Mouse (Mus musculus) CH12.LX (cell line): ENCODE data around the gene Nufip1. TPM values are rescaled to one million over a fixed set of nuclear protein-coding genes. Genes with fewer than 3 reads are reported as not detected.

Experiments used
- DNase-seq: peaks from one replicate; pipeline ENCODE4 v3.0.0-alpha.2; 2013; ENCODE audit errors: extremely low read depth
- H3K27ac ChIP-seq: 2 replicates; pipeline ENCODE4 v1.5.1; 2012; ENCODE audit warnings: low read depth, mild to moderate bottlenecking, control low read depth, moderate library complexity; ENCODE audit not compliant: insufficient read depth
- H3K27me3 ChIP-seq: replicated peaks from 2 replicates; pipeline ENCODE3; 2012; ENCODE audit warnings: inconsistent platforms
- H3K36me3 ChIP-seq, 2 experiments: replicated peaks in 1 of 2; 2 replicates each; pipeline versions ENCODE3 to v1.6.1; 2012; ENCODE audit warnings: inconsistent platforms in 1 of 2, low read length in 1 of 2, mild to moderate bottlenecking in 1 of 2, mixed read lengths in 1 of 2, moderate library complexity in 1 of 2; ENCODE audit not compliant: control insufficient read depth in 1 of 2, insufficient read depth in 1 of 2
- H3K4me1 ChIP-seq, 2 experiments: 2 replicates each; pipeline ENCODE4 v1.6.1; 2012; ENCODE audit warnings: inconsistent platforms in 1 of 2, moderate library complexity in 1 of 2; ENCODE audit not compliant: insufficient read depth in 2 of 2, control insufficient read depth in 1 of 2
- H3K4me2 ChIP-seq: 2 replicates; pipeline ENCODE4 v1.6.1; 2012; ENCODE audit warnings: low read depth, mild to moderate bottlenecking, control low read depth; ENCODE audit not compliant: poor library complexity, insufficient read depth, severe bottlenecking
- H3K4me3 ChIP-seq, 3 experiments: fragments of 150-350 bp in 1 of 3; sonication (generic) in 1 of 3; replicated peaks in 1 of 3; 2 replicates each; pipeline versions ENCODE3 to v1.5.1; 2011 to 2012; ENCODE audit warnings: low read depth in 2 of 3, low read length in 2 of 3, mild to moderate bottlenecking in 2 of 3, moderate library complexity in 2 of 3, control low read depth in 1 of 3, improper control_type of control experiment in 1 of 3, inconsistent platforms in 1 of 3, mixed read lengths in 1 of 3; ENCODE audit not compliant: poor library complexity in 1 of 3
- H3K79me2 ChIP-seq: replicated peaks from 2 replicates; pipeline ENCODE4 v1.6.1; 2012; ENCODE audit warnings: mild to moderate bottlenecking, moderate library complexity; ENCODE audit not compliant: control insufficient read depth, poor library complexity, insufficient read depth, severe bottlenecking; ENCODE audit errors: extremely low read depth
- H3K9ac ChIP-seq: 2 replicates; pipeline ENCODE4 v1.6.1; 2012; ENCODE audit warnings: low read depth, mild to moderate bottlenecking, control low read depth, moderate library complexity; ENCODE audit not compliant: insufficient read depth
- H3K9me3 ChIP-seq: replicated peaks from 2 replicates; pipeline ENCODE3; 2012; ENCODE audit warnings: low read length, inconsistent platforms, mixed read lengths
- BHLHE40 ChIP-seq: IDR thresholded peaks from 2 replicates; pipeline ENCODE4 v1.6.1; 2011; ENCODE audit warnings: mild to moderate bottlenecking, low read depth, low read length, improper control_type of control experiment
- CHD1 ChIP-seq: IDR thresholded peaks from 2 replicates; pipeline ENCODE4 v1.6.1; 2012; ENCODE audit warnings: low read depth, low read length, improper control_type of control experiment, inconsistent platforms
- CTCF ChIP-seq, 2 experiments: IDR thresholded peaks in 1 of 2; conservative IDR thresholded peaks in 1 of 2; 2 replicates each; pipeline ENCODE4 v1.5.1; 2011 to 2012; ENCODE audit warnings: low read depth in 2 of 2, low read length in 2 of 2, improper control_type of control experiment in 1 of 2, inconsistent platforms in 1 of 2, mild to moderate bottlenecking in 1 of 2, moderate library complexity in 1 of 2
- E2F4 ChIP-seq: IDR thresholded peaks from 2 replicates; pipeline ENCODE4 v1.6.1; 2011; ENCODE audit warnings: low read depth, low read length, improper control_type of control experiment; ENCODE audit not compliant: insufficient replicate concordance
- ELF1 ChIP-seq: IDR thresholded peaks from 2 replicates; pipeline ENCODE4 v1.6.1; 2014; ENCODE audit warnings: low read depth, mild to moderate bottlenecking, inconsistent platforms, low read length, improper control_type of control experiment
- EP300 ChIP-seq: IDR thresholded peaks from 2 replicates; pipeline ENCODE4 v1.6.1; 2011; ENCODE audit warnings: low read length, improper control_type of control experiment
- ETS1 ChIP-seq: conservative IDR thresholded peaks from 2 replicates; pipeline ENCODE4 v1.6.1; 2012; ENCODE audit warnings: low read depth, mild to moderate bottlenecking, inconsistent platforms, low read length, improper control_type of control experiment, moderate library complexity
- GABPA ChIP-seq: IDR thresholded peaks from 2 replicates; pipeline ENCODE4 v1.6.1; 2012; ENCODE audit warnings: low read depth, low read length, improper control_type of control experiment, inconsistent platforms; ENCODE audit not compliant: insufficient replicate concordance
- IRF4 ChIP-seq: IDR thresholded peaks from 2 replicates; pipeline ENCODE4 v1.6.1; 2014; ENCODE audit warnings: low read depth, mild to moderate bottlenecking, inconsistent platforms, low read length, improper control_type of control experiment
- JUN ChIP-seq: IDR thresholded peaks from 2 replicates; pipeline ENCODE4 v1.6.1; 2011; ENCODE audit warnings: low read depth, mild to moderate bottlenecking, low read length, improper control_type of control experiment, moderate library complexity; ENCODE audit not compliant: insufficient read depth
- KAT2A ChIP-seq: IDR thresholded peaks from 2 replicates; pipeline ENCODE4 v1.6.1; 2012; ENCODE audit warnings: low read length, improper control_type of control experiment, inconsistent platforms; ENCODE audit not compliant: insufficient replicate concordance
- MXI1 ChIP-seq: IDR thresholded peaks from 2 replicates; pipeline ENCODE4 v1.6.1; 2011; ENCODE audit warnings: mild to moderate bottlenecking, low read depth, low read length, improper control_type of control experiment
- NELFE ChIP-seq: IDR thresholded peaks from 2 replicates; pipeline ENCODE4 v1.6.1; 2011; ENCODE audit warnings: low read depth, low read length, improper control_type of control experiment
- NRF1 ChIP-seq: IDR thresholded peaks from 2 replicates; pipeline ENCODE4 v1.6.1; 2014; ENCODE audit warnings: low read depth, mild to moderate bottlenecking, inconsistent platforms, low read length, improper control_type of control experiment, moderate library complexity
- POLR2A ChIP-seq: IDR thresholded peaks from 2 replicates; pipeline ENCODE4 v1.6.1; 2011; ENCODE audit warnings: low read depth, mild to moderate bottlenecking, improper control_type of control experiment, low read length
- SIN3A ChIP-seq: IDR thresholded peaks from 2 replicates; pipeline ENCODE4 v1.6.1; 2012; ENCODE audit warnings: low read length, improper control_type of control experiment, inconsistent platforms
- SMC3 ChIP-seq: IDR thresholded peaks from 2 replicates; pipeline ENCODE4 v1.6.1; 2011; ENCODE audit warnings: low read depth, low read length, improper control_type of control experiment
- TBP ChIP-seq: conservative IDR thresholded peaks from 2 replicates; pipeline ENCODE4 v1.6.1; 2011; ENCODE audit warnings: low read depth, low read length, improper control_type of control experiment
- TCF12 ChIP-seq: IDR thresholded peaks from 2 replicates; pipeline ENCODE4 v1.6.1; 2014; ENCODE audit warnings: low read depth, mild to moderate bottlenecking, inconsistent platforms, low read length, improper control_type of control experiment
- UBTF ChIP-seq: IDR thresholded peaks from 2 replicates; pipeline ENCODE4 v1.6.1; 2012; ENCODE audit warnings: low read depth, mild to moderate bottlenecking, inconsistent platforms, low read length, improper control_type of control experiment, moderate library complexity
- USF1 ChIP-seq: IDR thresholded peaks from 2 replicates; pipeline ENCODE4 v1.6.1; 2014; ENCODE audit warnings: low read depth, mild to moderate bottlenecking, inconsistent platforms, low read length, improper control_type of control experiment
- ZC3H11A ChIP-seq: IDR thresholded peaks from 2 replicates; pipeline ENCODE4 v1.6.1; 2012; ENCODE audit warnings: low read depth, mild to moderate bottlenecking, inconsistent platforms, low read length, improper control_type of control experiment
- ZKSCAN1 ChIP-seq: IDR thresholded peaks from 2 replicates; pipeline ENCODE4 v1.6.1; 2012; ENCODE audit warnings: low read depth, inconsistent platforms, low read length, improper control_type of control experiment, borderline replicate concordance
- dilution Hi-C: fragments of 300-500 bp; cut with MboI; formaldehyde crosslinking; loops from 2 replicates; pipeline ENCODE4 v1.14.3; 2020; ENCODE audit warnings: low sequenced_read_pairs; ENCODE audit not compliant: extremely low pct_unique_long_range_greater_than_20kb, extremely low pct_ligation_motif_present
- in situ Hi-C: fragments of 300-500 bp; cut with MboI; formaldehyde crosslinking; loops from 3 replicates; pipeline ENCODE4 v1.14.3; 2019; ENCODE audit warnings: low sequenced_read_pairs, low pct_ligation_motif_present, low pct_unique_long_range_greater_than_20kb, mixed read lengths
- polyA plus RNA-seq: library from polyadenylated mRNA; unstranded; fragments of >175 nt; gene quantifications from 2 replicates; pipeline ENCODE4 v1.2.1, GENCODE M21; 2012; ENCODE audit warnings: low read depth; ENCODE audit not compliant: insufficient read length
- total RNA-seq, 2 experiments: library from RNA; depleted of rRNA; stranded (reverse); fragments of 300-350 nt in 1 of 2; fragments of >200 nt in 1 of 2; gene quantifications; 2 replicates each; pipeline ENCODE4 v1.2.3; 2012 to 2014

The Nufip1 gene
- total and polyA plus RNA-seq, 3 experiments: 14.8 to 32.1 (median 24.6) TPM

DNA sequence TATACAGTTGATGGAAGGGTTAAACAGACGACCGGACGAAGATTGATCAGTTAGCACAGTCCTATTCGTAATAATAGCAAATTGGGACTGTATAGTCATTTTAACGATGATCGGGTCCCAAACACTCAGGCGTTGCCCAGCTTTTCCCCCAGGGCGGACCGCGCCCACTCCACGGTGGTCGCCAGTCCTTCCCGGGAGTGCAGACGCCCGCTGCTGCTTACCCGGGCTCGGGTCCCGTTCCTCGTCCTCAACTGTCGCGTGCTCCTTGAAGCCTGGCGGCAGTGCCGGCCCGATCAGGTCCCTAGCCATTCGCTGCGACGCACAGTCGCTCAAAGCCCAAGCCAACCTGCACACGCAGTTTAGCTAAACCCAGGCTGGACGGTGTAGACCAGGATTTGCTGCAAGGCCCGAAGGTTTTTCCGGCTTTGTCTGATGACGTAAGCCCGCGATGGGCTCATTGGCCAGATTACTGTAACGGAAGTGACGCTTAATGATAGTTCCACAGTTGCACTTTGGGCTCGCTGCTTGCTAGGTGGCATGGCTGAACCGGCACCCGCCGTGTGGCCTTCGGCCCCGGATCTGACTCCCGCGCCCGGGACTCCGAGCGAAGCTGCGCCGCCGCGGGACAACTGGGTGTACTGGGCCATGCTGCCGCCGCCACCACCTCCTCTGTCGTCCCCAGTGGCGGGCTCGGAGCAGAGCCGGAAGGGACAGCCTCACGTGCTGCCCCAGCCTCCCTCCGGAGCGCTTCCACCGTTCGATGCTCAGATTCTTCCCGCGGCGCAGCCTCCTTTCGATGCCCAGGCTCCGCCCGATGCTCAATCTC is at the start of gene Nufip1, which contains the start of gene Gpalpp1 (continued):
- TF ChIP-seq SMC3: no peak

DNA sequence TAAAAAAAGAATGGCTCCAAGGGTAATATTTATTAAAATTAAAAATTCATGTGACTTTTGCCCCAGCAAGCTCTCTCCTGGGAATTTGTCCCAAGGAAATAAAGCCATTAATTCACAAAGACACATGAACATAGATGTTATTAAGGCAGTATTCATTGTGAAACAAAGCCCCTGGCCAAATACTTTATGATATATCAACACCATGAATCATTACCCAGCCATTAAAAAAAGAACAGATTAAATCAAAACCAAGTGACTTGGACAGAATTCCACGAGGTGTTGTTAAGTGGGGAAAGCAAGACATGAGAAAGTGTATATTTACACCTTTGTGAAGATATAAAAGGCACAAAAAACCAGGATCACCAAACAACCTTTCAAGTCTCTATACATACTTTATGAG is 43.5 kb upstream of the Nufip1 start:
- Histone ChIP-seq H3K36me3 (no peaks in the 10 kb centered on the region), H3K27ac (no peak overlapping the region), H3K79me2 (no peaks in the 10 kb centered on the region), H3K9me3 (no peaks in the 10 kb centered on the region), H3K9ac (no peak overlapping the region), H3K4me1 (no peaks in the 10 kb centered on the region), H3K4me2 (no peak overlapping the region), H3K4me3 (no peak overlapping the region), H3K27me3 (no peaks in the 10 kb centered on the region)
- TF ChIP-seq NRF1 (no peak), GABPA (no peak), CHD1 (no peak), ELF1 (no peak), UBTF (no peak), BHLHE40 (no peak), USF1 (no peak), TBP (no peak), SIN3A (no peak), ZC3H11A (no peak), KAT2A (no peak)
- dilution Hi-C loops: no loop called here
- in situ Hi-C loops: loop anchor here (10.0 kb wide), 1 partner anchor 52 kb away; the partner anchor contains the start of gene Gtf2f2
- DNase-seq: no peak

DNA sequence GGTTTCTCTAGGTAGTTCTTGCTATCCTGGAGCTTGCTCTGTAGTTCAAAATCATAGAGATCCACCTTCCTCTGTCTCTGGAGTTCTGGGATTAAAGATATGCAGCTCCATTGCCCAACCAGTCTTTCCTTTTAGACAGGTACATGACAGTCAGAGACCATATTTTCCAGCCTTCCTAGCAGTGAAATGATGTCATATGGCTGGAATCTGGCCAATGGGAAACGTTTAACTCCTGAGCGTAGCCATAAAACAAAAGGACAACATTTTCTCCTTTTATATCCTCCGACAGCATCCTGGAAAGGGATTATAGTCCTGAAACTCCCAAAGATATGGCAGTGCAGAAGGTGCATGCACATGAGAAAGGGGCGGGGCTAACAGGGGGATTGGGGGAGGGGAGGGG is 42.4 kb upstream of the Nufip1 start:
- Histone ChIP-seq H3K79me2 (no peaks in the 10 kb centered on the region), H3K36me3 (no peaks in the 10 kb centered on the region), H3K4me1 (peaks cover 0 to 6% of the 10 kb centered on the region in 2 experiments; a peak in 2 of 4 replicates), H3K4me2 (no peak overlapping the region), H3K27ac (no peak overlapping the region), H3K9me3 (no peaks in the 10 kb centered on the region), H3K4me3 (no peak overlapping the region), H3K9ac (no peak overlapping the region), H3K27me3 (no peaks in the 10 kb centered on the region)
- dilution Hi-C loops: no loop called here
- in situ Hi-C loops: loop anchor here (10.0 kb wide), 1 partner anchor 53 kb away; the partner anchor contains the start of gene Gtf2f2
- TF ChIP-seq ETS1 (no peak), MXI1 (no peak), USF1 (no peak), CHD1 (no peak), ZC3H11A (no peak), ELF1 (no peak), ZKSCAN1 (no peak), JUN (no peak), E2F4 (no peak), NELFE (no peak), IRF4 (no peak), CTCF (conservative IDR thresholded peaks at IDR 0.05 in 1 of 2, IDR thresholded peaks at IDR 0.05 in 1 of 2; ENCODE audit: low read depth in 2 of 2, low read length in 2 of 2) (no peak), EP300 (no peak), GABPA (no peak), UBTF (no peak), POLR2A (no peak), TCF12 (no peak)
- DNase-seq: no peak
